Mouse (Mus musculus): Measurements from ENCODE around the gene Kank2. TPM values are rescaled to one million over a fixed set of nuclear protein-coding genes. Genes with fewer than 3 reads are reported as not detected.

Kank2 gene
- polyA plus RNA-seq, 1 experiment from 2014 or later, result 4.3 TPM

GRCm38 (mm10) chr9:21723377-21724146, 75.0 kb downstream of the Kank2 start, which contains the start of gene Ldlr:
TSS of gene Ldlr (plus strand) at chr9:21723483.
- WGBS, result under 1% methylated on average over 47 of the region's 47 CpGs
- H3K9ac ChIP-seq (replicated peaks), result peak within 1 kb of the TSS; percentile 67
- peak; percentile 74 for ATAC-seq
- H3K4me1 ChIP-seq (replicated peaks), result peaks cover 32% of the 10 kb centered on the region
- H3K27ac ChIP-seq, result peak within 1 kb of the TSS; percentile 87
- H3K27me3 ChIP-seq, result no peaks in the 10 kb centered on the region
- peaks cover 14% of the 10 kb centered on the region; the same call in 1 of the 2 replicates for H3K36me3 ChIP-seq
- peak within 1 kb of the TSS; percentile 59 for H3K4me3 ChIP-seq (replicated peaks)
- H3K9me3 ChIP-seq, result no peaks in the 10 kb centered on the region
- H3K4me2 ChIP-seq (replicated peaks), result peak within 1 kb of the TSS; percentile 83

DNA sequence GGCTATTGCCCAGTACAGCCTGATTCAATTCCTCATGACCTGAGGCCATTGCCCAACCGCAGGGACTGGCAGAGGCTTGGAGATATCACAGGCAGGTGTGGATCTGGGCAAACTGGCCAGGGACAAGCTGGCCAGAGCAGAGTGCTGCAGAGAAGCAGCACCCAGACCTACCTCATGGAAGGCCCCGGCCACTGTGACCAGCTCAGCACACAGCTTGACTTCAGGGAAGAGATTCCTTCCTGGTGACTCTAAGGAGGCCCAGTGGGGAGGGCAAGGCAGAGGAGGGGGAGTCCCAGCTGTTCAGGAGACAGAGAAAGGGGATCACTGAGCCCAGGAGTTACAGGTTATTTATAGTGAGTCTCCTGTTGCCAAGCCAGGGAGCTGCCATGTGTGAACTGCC, 77.5 kb downstream of the Kank2 start:
- Histone ChIP-seq H3K4me2 (replicated peaks) (no peak overlapping the region), H3K27ac (no peak overlapping the region)

DNA sequence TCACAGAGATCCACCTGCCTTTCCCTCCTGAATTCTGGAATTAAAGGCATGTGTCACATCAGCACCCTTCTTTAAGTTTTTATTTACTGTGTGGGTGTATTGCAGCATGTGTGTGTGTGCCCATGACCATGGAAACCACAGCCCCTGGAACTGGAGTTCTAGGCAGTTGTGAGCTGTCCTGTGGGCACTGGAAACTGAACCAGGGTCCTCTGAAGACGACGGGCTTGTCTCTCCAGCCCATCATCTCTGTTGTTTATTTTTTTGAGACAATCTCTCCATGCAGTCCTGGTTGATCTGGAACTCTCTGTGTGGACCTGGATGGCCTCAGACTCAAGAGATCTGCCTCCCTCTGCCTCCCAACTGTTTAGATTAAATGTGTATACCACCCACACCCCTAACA, 81.5 kb downstream of the Kank2 start:
- WGBS, result 86% methylated on average over 2 of the region's 2 CpGs
- Histone ChIP-seq H3K4me2 (replicated peaks) (no peak overlapping the region), H3K27ac (no peak overlapping the region), H3K27me3 (no peaks in the 10 kb centered on the region), H3K4me3 (replicated peaks) (no peak overlapping the region), H3K4me1 (replicated peaks) (no peaks in the 10 kb centered on the region), H3K9me3 (no peaks in the 10 kb centered on the region), H3K36me3 (0 out of 2 replicates have a peak, but pooled peaks cover 4% of the 10 kb centered on the region), H3K9ac (replicated peaks) (no peak overlapping the region)
- no peak for ATAC-seq

More for the DNA sequence above, 77.5 kb downstream of the Kank2 start:
- no peak for ATAC-seq
- Histone ChIP-seq H3K4me1 (replicated peaks) (peaks cover 24% of the 10 kb centered on the region), H3K4me3 (replicated peaks) (no peak overlapping the region), H3K36me3 (peaks cover under 1% of the 10 kb centered on the region; the same call in 1 of the 2 replicates), H3K9ac (replicated peaks) (no peak overlapping the region), H3K9me3 (no peaks in the 10 kb centered on the region), H3K27me3 (no peaks in the 10 kb centered on the region)
- WGBS, result 76% methylated on average over 2 of the region's 2 CpGs

Small RNA genes lying within 50 kb of the gene (microRNA-seq; reads per million reads assigned to microRNA genes)
- 4.7 reads per million, percentile 19 among the genes with 10 or more reads in this experiment for gene Mir7083

Other genes with a start within 250 kb of the Kank2 start
- 52.8 and 58.6 TPM in 2 replicates for gene Timm29, start 206.0 kb downstream of the Kank2 start, polyA plus RNA-seq (2015; fragmentation: Nextera tagmentation; extraction: Ambion mirVana)
- gene Yipf2, start 205.9 kb downstream of the Kank2 start, polyA plus RNA-seq (2015; fragmentation: Nextera tagmentation; extraction: Ambion mirVana), result 28.7 and 28.8 TPM in 2 replicates
- 172 and 183 TPM in 2 replicates for gene Smarca4, start 182.6 kb downstream of the Kank2 start, polyA plus RNA-seq (2015; fragmentation: Nextera tagmentation; extraction: Ambion mirVana)
- gene Ldlr, start 75.3 kb downstream of the Kank2 start, polyA plus RNA-seq (2015; fragmentation: Nextera tagmentation; extraction: Ambion mirVana), result 18.7 and 20.6 TPM in 2 replicates
- 36.2 and 44.6 TPM in 2 replicates for gene Spc24, start 38.4 kb downstream of the Kank2 start, polyA plus RNA-seq (2015; fragmentation: Nextera tagmentation; extraction: Ambion mirVana)
- gene Angptl8, start 36.8 kb upstream of the Kank2 start, polyA plus RNA-seq (2015; fragmentation: Nextera tagmentation; extraction: Ambion mirVana), result 0.24 and 0.43 TPM in 2 replicates
- gene Dock6, start 53.9 kb upstream of the Kank2 start, polyA plus RNA-seq (2015; fragmentation: Nextera tagmentation; extraction: Ambion mirVana), result 14.2 and 17.0 TPM in 2 replicates
- gene Rab3d, start 119.4 kb upstream of the Kank2 start, polyA plus RNA-seq (2015; fragmentation: Nextera tagmentation; extraction: Ambion mirVana), result 10.8 and 11.4 TPM in 2 replicates
- gene Ccdc159, start 128.7 kb upstream of the Kank2 start, polyA plus RNA-seq (2015; fragmentation: Nextera tagmentation; extraction: Ambion mirVana), result 7.1 and 10.3 TPM in 2 replicates
- 41.1 and 42.0 TPM in 2 replicates for gene Tmem205, start 128.8 kb upstream of the Kank2 start, polyA plus RNA-seq (2015; fragmentation: Nextera tagmentation; extraction: Ambion mirVana)
- gene Plppr2, start 138.3 kb upstream of the Kank2 start, polyA plus RNA-seq (2015; fragmentation: Nextera tagmentation; extraction: Ambion mirVana), result 65.8 and 72.0 TPM in 2 replicates
- gene Swsap1, start 157.0 kb upstream of the Kank2 start, polyA plus RNA-seq (2015; fragmentation: Nextera tagmentation; extraction: Ambion mirVana), result 9.8 and 12.6 TPM in 2 replicates
- gene Epor, start 164.8 kb upstream of the Kank2 start, polyA plus RNA-seq (2015; fragmentation: Nextera tagmentation; extraction: Ambion mirVana), result 1.4 and 2.5 TPM in 2 replicates
- gene Rgl3, start 190.7 kb upstream of the Kank2 start, polyA plus RNA-seq (2015; fragmentation: Nextera tagmentation; extraction: Ambion mirVana), result 1.0 and 1.4 TPM in 2 replicates
- 3.9 and 4.9 TPM in 2 replicates for gene Ccdc151, start 203.9 kb upstream of the Kank2 start, polyA plus RNA-seq (2015; fragmentation: Nextera tagmentation; extraction: Ambion mirVana)
- gene Prkcsh, start 204.1 kb upstream of the Kank2 start, polyA plus RNA-seq (2015; fragmentation: Nextera tagmentation; extraction: Ambion mirVana), result 94.7 and 99.3 TPM in 2 replicates

Measured in midbrain, embryonic 13.5 days (tissue).